Mouse (Mus musculus): ENCODE data around the gene Slc25a22. TPM values are rescaled to one million over a fixed set of nuclear protein-coding genes. Genes with fewer than 3 reads are reported as not detected.

The Slc25a22 gene
- 10 to 100 TPM in 1 of 2 experiments, 1 to 10 TPM in 1; 5.8 to 13.9 TPM for polyA plus RNA-seq (2012; fragmentation: generic; extraction: Trizol)

DNA sequence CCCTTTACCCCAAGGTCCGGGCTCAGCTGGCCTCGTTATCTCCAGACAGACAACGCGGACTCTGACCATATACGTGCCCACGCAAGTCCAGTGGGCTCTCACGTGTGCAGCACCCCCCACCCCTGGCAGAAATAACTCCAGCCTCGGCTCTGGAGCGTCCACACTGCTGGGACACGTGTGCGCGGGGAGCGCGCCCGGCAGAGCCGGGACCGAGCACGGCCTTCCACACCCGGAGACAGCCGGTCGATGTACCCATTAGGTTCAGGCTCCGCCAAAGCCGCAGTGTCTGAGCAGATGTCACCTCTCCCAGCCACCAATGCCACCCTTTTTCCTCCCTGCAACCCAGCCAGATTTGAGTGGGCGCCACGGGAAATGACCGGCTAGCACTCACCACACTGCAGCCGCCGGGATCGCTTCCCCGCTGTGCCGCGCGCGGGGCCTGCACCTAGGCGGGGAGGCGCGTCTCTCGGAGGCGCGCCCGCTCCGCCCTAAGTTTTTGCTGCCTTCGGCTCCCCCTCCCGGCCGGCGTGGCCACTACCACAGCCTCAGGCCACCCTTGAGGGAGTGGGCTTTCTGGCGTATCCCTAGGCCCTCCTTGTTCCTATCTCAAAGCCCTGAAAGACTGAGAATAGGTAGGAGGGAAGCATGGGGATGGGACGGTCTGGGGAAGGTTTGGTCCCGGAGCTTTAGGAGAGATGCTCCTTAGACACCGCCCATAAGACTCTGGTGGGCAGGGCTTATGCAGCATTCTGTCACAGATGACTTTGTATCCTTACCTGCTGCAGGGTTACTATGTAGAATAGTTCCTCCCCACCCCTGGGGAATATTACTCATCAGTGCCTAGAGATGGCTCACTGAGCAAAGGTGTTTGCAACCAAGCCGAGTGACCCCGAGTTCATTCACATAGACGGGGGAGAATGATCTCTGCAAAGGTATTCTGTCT, at the start of gene Slc25a22:
Gene Slc25a22, minus strand, starts transcription at position 715 of the 943 bp plus-strand sequence.

DNA sequence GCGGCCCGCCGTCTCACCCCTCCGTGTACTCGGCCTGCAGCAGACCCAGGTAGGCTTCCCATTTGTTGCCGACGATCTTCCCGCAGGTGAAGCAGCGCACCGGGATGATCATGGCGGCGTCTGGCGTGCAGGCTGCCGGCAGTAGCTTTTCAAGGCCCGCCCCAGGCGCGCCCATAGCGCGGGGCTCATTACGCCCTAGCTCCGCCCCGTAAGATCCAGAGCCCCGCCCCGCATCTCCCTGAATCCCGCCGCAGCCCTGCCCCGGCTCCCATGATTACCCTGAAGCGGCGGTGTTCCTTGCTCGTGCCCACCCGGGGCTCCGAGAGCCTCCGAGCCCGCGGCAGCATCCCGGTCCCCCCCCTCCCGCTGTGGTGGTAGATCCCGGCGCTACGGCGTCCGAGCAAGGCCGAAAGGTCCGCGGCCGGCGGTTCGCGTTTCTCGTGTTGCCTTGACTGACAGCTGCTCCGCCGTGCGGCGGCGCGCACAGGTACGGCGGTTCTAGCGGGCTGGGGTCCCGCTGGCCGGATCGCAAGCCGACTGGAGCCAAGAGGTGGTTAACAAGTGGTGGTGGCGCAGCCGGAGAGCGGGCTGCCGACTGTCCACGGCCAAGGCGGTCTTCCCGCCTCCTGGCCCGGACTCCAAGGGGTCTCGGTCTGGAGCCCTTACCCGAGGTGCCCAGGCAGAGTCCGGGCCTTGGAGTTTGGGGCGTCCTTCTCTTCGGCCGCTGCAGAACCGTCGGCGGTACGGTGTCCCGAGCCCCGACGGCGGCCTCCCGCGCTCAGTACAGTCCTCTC, 37.5 kb upstream of the Slc25a22 start, which contains the start of the genes Polr2l and Tspan4:
Gene Polr2l, minus strand, starts transcription at position 122 of the 794 bp plus-strand sequence.
Gene Tspan4, plus strand, starts transcription at position 230 of the 794 bp plus-strand sequence.

DNA sequence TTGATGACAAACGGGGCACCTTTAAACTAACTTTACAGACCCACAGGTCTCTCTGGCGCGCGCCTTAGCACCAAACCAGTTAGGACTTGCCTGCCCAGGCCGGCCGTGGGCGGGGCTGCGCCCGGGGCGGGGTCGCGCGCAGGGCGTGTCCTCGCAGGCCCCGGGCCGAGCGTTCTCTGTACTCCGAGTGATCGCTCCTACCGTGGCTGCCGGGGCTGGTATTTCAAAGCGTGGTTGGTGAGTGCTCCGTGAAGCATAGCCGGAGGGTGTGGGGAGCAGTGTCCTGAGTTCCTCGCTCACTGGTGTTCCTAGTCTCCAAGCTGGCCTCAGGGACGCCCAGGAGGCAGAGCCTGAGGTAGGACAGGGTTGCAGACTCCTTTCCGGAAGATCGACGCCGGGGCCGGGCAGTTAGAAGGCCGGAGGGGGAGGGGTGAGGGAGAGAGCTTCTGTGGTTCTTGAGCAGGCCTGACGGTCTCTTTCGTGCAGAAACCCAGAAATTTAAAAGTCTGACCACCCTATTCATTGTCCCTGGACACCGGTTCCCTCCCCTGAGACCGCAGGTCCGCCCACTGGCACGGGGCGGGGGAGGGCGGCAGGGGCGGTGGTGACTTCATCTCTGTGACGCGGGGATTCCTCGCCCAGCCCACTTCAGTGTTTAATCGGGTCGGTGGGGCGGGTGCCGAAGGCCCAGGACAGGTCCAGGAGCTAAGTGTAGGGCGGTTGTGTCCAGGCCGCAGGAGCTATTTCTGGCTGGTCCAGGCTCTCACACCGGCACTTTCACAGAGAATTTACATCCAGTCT, 29.7 kb upstream of the Slc25a22 start, which contains the start of gene Cd151:
Gene Cd151, plus strand, starts transcription at position 163 of the 801 bp plus-strand sequence.

GRCm38 (mm10) chr7:141460391-141461113, 22.9 kb upstream of the Slc25a22 start, which contains the start of gene Cracr2b:
TSS of gene Cracr2b (plus strand) at chr7:141461094.

GRCm38 (mm10) chr7:141454967-141455551, 17.4 kb upstream of the Slc25a22 start, which contains the start of gene Pnpla2:
TSS of gene Pnpla2 (plus strand) at chr7:141455198.

DNA sequence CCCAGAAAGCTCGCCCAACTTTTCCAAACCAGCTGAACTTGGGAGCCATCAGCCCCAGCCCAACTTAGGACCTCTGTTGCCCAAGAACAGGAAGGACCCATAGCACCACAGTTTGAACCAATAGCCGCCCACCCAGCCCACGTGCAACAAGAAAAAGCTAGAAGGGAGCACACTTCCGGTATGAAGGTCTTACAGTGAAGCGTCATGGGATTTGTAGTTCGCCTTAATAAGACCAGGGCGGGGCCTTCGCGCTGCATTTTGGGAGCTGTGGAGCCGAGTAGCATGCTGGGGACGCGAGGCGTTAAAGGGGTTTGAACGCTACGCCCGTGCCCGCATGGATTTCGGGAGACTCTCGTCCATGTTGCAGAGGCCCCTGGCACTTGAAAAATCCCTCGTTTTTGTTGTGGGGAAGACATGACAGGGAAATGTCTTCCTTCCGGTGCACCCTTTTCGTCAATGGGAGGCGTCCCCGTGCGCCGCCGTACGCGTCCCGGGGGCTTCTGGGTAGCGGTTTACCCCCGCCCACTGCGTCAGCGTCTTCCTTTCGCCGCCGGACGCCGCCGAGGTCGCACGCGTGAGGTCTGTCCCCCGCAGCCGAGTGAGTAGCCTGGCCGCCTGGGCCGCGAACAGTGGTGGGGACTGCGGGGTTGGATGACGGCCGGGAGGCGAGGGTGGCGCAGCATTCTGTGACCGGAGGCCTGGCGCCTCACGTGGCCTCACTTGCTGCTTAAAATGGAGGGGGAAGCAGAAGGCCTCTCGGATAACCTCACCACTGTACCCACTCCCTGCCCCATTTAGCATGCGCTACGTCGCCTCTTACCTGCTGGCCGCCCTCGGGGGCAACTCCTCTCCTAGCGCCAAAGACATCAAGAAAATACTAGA, 9.7 kb upstream of the Slc25a22 start, which contains the start of gene Rplp2:
Gene Rplp2, plus strand, starts transcription at position 261 of the 882 bp plus-strand sequence.

DNA sequence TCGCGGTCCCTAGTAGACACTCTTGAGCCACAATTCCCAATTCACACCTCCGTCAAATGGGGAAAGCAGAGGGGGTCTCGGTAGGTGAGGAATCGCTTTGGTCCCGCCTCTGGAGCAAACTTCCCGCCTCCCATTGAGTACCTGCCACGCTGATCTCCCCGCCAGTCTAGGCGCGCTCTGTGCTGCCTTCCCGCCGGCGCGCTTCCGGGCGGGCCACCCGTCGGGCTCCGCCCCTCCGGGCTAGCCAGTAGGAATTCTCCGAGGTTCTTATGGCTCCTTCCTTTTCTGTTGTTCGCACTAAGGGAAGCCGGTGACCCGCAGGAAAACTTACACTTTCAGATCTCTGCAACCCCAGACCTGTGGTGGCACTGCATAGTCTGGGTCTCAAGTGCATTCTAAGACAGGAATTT, 6.1 kb upstream of the Slc25a22 start, which contains the start of gene Pidd1:
Gene Pidd1, minus strand, starts transcription at position 198 of the 410 bp plus-strand sequence.

DNA sequence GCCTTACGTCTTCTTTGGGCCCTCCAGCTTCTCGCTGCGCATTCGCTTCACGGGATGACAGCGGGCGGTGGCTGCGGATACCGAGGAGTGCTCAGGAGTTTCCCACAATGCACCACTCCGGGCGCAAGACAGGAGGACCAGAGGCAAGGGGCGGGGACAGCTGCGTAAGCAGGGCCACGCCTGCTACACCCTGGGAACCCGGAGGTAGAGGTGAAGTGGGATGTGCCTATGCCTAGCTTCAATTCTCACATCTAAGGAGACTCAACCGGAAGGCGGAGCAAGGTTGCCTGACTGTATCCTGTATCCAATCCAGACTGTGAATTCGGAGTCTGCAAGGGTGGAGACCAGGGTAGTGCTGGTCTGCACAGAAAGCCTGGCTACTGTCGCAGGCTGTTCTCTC, 8.4 kb downstream of the Slc25a22 start, which contains the start of gene Cend1:
Gene Cend1, minus strand, starts transcription at position 182 of the 400 bp plus-strand sequence.

DNA sequence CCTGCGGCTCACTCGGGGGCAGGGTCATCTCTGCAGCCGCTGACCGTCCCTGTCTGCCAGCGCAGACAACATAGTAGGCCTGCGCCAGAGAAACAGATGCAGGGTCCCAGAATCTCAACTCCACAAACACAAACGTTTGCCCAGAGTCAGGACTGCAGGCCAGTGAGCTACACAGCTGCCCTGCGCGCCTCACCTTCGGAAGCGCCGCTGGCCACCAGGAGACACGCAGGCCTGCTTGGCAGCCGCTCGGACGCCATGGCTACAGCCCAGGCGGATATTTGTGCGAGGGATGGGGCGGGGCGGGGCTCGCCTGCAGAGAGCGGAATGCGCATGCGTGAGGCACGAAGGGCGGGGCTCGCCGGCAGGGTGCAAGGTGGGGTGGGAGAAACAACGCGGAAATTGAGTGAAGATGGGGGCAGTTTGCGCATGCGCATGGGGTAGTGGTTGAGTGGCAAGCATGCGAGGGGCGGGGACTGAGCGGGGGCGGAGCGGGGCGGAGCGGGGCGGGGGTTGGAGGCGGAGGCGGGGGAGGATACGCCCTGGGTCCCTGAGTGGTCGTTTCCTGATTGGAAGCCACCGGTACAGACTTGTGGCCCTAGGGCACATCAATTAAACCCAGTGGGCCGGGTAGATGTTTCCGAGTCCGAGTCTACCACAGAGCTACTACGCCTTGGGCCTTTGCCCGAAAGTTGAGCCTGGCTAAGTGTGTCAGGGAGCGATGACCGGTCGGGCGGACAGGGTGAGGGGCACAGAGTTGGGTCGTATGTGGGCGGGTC, 23.7 kb downstream of the Slc25a22 start, which contains the start of gene Gatd1:
Gene Gatd1, minus strand, starts transcription at position 328 of the 776 bp plus-strand sequence.

GRCm38 (mm10) chr7:141391625-141392551, 45.8 kb downstream of the Slc25a22 start, which contains the start of gene Taldo1:
TSS of gene Taldo1 (plus strand) at chr7:141392199.

Other genes starting within 250 kb of the Slc25a22 start
- gene Hras, start 243.9 kb downstream of the Slc25a22 start, polyA plus RNA-seq (2012; fragmentation: generic; extraction: Trizol): 100 to 1,000 TPM; 103 to 394 TPM
- gene Lrrc56, start 243.7 kb downstream of the Slc25a22 start, polyA plus RNA-seq (2012; fragmentation: generic; extraction: Trizol): 1 to 10 TPM; 1.1 to 9.3 TPM
- gene Lmntd2, start 223.8 kb downstream of the Slc25a22 start, polyA plus RNA-seq (2012; fragmentation: generic; extraction: Trizol): under 1 TPM; 0.01 to 0.06 TPM
- 10 to 100 TPM; 18.3 to 22.5 TPM for gene Rassf7, start 222.0 kb downstream of the Slc25a22 start, polyA plus RNA-seq (2012; fragmentation: generic; extraction: Trizol)
- gene Phrf1, start 209.1 kb downstream of the Slc25a22 start, polyA plus RNA-seq (2012; fragmentation: generic; extraction: Trizol): 10 to 100 TPM; 37.5 to 55.7 TPM
- 1 to 10 TPM in 1 of 2 experiments, under 1 TPM in 1; 0.70 to 6.4 TPM for gene Irf7, start 171.4 kb downstream of the Slc25a22 start, polyA plus RNA-seq (2012; fragmentation: generic; extraction: Trizol)
- gene Cdhr5, start 161.1 kb downstream of the Slc25a22 start, polyA plus RNA-seq (2012; fragmentation: generic; extraction: Trizol): under 1 TPM in 1 of 2 experiments, not detected in 1; 0.04 TPM
- gene Sct, start 158.8 kb downstream of the Slc25a22 start, polyA plus RNA-seq (2012; fragmentation: generic; extraction: Trizol): not detected
- gene Drd4, start 145.9 kb downstream of the Slc25a22 start, polyA plus RNA-seq (2012; fragmentation: generic; extraction: Trizol): under 1 TPM in 1 of 2 experiments, not detected in 1; 0.04 TPM
- gene Deaf1, start 110.2 kb downstream of the Slc25a22 start, polyA plus RNA-seq (2012; fragmentation: generic; extraction: Trizol): 10 to 100 TPM; 21.2 to 45.8 TPM
- gene Tmem80, start 110.2 kb downstream of the Slc25a22 start, polyA plus RNA-seq (2012; fragmentation: generic; extraction: Trizol): 10 to 100 TPM; 27.0 to 32.8 TPM
- gene Eps8l2, start 99.0 kb downstream of the Slc25a22 start, polyA plus RNA-seq (2012; fragmentation: generic; extraction: Trizol): 1 to 10 TPM in 1 of 2 experiments, under 1 TPM in 1; 0.15 to 1.3 TPM
- gene Taldo1, start 45.7 kb downstream of the Slc25a22 start, polyA plus RNA-seq (2012; fragmentation: generic; extraction: Trizol): 100 to 1,000 TPM; 168 to 274 TPM
- 10 to 100 TPM; 19.0 to 44.3 TPM for gene Gatd1, start 23.8 kb downstream of the Slc25a22 start, polyA plus RNA-seq (2012; fragmentation: generic; extraction: Trizol)
- under 1 TPM in 1 of 2 experiments, not detected in 1; 0.02 TPM for gene Cend1, start 8.4 kb downstream of the Slc25a22 start, polyA plus RNA-seq (2012; fragmentation: generic; extraction: Trizol)
- 1 to 10 TPM; 4.1 to 5.6 TPM for gene Pidd1, start 6.1 kb upstream of the Slc25a22 start, polyA plus RNA-seq (2012; fragmentation: generic; extraction: Trizol)
- over 10,000 TPM in 1 of 2 experiments, 1,000 to 10,000 TPM in 1; 3,471 to 11,217 TPM for gene Rplp2, start 9.5 kb upstream of the Slc25a22 start, polyA plus RNA-seq (2012; fragmentation: generic; extraction: Trizol)
- 10 to 100 TPM; 28.5 to 35.1 TPM for gene Pnpla2, start 17.3 kb upstream of the Slc25a22 start, polyA plus RNA-seq (2012; fragmentation: generic; extraction: Trizol)
- gene Cracr2b, start 23.2 kb upstream of the Slc25a22 start, polyA plus RNA-seq (2012; fragmentation: generic; extraction: Trizol): 1 to 10 TPM; 5.3 to 8.3 TPM
- gene Cd151, start 29.5 kb upstream of the Slc25a22 start, polyA plus RNA-seq (2012; fragmentation: generic; extraction: Trizol): 100 to 1,000 TPM; 161 to 178 TPM
- gene Polr2l, start 37.2 kb upstream of the Slc25a22 start, polyA plus RNA-seq (2012; fragmentation: generic; extraction: Trizol): 100 to 1,000 TPM in 1 of 2 experiments, 10 to 100 TPM in 1; 73.2 to 208 TPM
- 100 to 1,000 TPM; 245 to 411 TPM for gene Tspan4, start 37.3 kb upstream of the Slc25a22 start, polyA plus RNA-seq (2012; fragmentation: generic; extraction: Trizol)
- gene Chid1, start 102.0 kb upstream of the Slc25a22 start, polyA plus RNA-seq (2012; fragmentation: generic; extraction: Trizol): 10 to 100 TPM; 21.6 to 42.3 TPM
- gene Ap2a2, start 124.3 kb upstream of the Slc25a22 start, polyA plus RNA-seq (2012; fragmentation: generic; extraction: Trizol): 10 to 100 TPM; 41.6 to 67.1 TPM
- gene Muc6, start 217.4 kb upstream of the Slc25a22 start, polyA plus RNA-seq (2012; fragmentation: generic; extraction: Trizol): under 1 TPM; 0.02 to 0.94 TPM

All from C3H10T1/2 (cell line).